Mouse (Mus musculus) bone marrow macrophage, adult 2 months (primary cell): ENCODE measurements at regions not wholly inside any gene's neighbourhood (a gene's known extent, or its start where the extent isn't known, plus 50 kb on each side); places are given as distances from the start of the nearest gene placed in this dataset.

ENCODE experiments used
- CTCF ChIP-seq: IDR thresholded peaks from 2 replicates; pipeline ENCODE4 v1.5.1; 2012; ENCODE audit warnings: low read depth, mild to moderate bottlenecking, low read length, moderate library complexity
- POLR2A ChIP-seq: IDR thresholded peaks from 2 replicates; pipeline ENCODE4 v1.6.1; 2012; ENCODE audit warnings: mild to moderate bottlenecking, low read depth, low read length, borderline replicate concordance

DNA sequence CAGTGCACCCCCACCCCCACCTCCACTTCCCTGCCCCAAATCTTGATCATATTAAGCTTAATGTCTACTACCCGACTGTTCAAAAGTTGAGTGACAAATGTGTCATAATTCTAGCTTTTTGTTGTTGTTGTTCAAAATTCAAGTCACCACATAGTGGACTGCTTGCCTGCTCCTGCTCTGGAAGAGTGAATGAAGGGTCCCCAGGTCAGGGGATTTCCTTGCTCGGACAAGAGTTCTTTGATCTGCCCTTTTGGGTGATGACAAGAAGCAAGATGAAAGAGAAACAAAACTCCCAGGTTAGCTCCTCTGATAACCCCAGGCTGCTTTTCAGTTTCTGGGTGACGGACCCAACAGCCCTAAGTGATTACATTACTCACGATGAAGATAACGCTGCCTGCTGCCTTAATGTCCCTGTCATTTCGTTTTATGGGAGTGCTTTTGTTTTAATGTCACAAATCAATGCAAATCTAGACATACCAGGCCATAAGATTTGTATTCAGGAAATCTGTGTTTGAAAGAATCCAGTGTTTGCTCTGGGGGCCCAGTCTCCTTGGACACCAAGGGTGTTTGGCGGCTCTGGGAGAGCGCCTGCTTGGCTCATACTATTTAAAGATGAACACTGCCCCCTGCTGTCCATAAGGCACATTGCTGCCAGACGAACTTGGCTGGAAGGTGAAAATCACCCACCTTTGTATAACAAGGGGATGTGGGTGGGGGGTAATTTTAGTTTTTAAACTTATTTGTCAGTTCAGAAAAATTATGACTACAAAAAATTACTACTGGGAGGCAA lies 172.0 kb upstream of the 1700066M21Rik start:
- TF ChIP-seq POLR2A (no peak), CTCF (peak; percentile 80)
